Mouse (Mus musculus): ENCODE measurements at regions not wholly inside any gene's neighbourhood (a gene's known extent, or its start where the extent isn't known, plus 50 kb on each side); places are given as distances from the start of the nearest gene placed in this dataset.

GRCm38 (mm10) chr1:6928658-6929057, 2121.0 kb downstream of the Gm37988 start:
- no peak for DNase-seq

DNA sequence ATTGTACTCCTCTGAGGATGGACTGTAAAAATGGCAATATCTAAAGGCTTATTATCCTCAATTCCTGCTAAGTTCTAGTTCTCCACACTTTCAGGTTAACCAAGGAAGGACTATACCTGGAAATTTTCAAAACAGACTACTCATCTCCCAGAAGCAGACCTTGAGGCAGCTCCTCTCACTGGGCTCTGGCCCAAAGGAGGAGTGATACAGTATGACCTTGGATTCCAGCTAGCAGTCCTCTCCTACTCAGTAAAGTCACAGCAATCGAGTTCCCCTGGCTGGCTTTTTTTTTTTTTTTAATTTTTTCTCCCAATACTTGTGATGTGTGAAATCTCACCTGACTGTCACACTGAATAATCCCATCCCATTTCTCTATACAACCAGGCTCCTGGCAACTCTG, 2124.2 kb downstream of the Gm37988 start:
- no peak for DNase-seq

DNA sequence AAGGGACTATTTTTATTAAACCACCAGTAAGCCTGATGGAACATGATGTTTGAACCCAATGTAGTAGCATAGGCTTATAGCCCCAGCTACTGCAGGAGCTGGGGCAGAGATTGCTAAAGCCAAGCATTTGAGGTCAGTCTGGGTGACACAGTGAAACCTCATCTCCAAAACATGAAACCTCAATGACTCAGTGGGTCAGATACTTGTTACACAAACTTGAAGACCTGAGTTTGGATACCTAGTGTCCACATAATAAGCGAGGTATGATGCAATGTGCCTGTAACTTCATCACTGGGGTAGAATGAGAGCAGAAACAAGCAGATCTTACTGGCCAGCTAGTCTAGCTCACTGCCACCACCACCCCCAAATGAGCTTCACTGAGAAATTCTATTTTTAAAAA, 2162.1 kb downstream of the Gm37988 start:
- no peak for DNase-seq

- no peak for DNase-seq
These were observed 2166.1 kb downstream of the Gm37988 start for GRCm38 (mm10) chr1:6973749-6974327.

GRCm38 (mm10) chr1:6979626-6980025, 2171.9 kb downstream of the Gm37988 start:
- DNase-seq: no peak

- DNase-seq: no peak
These were observed 2176.5 kb downstream of the Gm37988 start for GRCm38 (mm10) chr1:6984226-6984625.

- no peak for DNase-seq
These were observed 2189.9 kb downstream of the Gm37988 start for GRCm38 (mm10) chr1:6997611-6998010.

DNA sequence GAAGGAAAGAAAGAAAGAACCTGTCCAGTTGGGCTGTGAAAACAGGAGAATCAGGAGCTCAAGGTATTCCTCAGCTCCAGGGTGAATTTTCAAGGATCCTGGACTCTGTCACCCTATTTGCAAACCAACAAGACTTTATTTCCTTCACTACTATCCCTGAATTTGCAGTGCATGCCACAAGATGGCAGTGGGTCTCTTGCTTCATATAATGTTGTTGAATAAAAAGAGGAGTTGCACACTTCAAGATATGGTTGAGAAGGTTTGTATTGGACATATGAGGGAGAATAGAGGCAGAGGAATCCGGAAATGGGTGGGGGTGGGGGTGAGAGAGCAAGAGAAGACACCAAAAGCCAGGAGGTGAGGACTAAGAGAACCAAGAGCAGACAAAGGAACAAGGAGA, 2202.5 kb downstream of the Gm37988 start:
- DNase-seq: peak; percentile 31 to 37
